Mouse (Mus musculus): ENCODE measurements around the gene Itprip.

The Itprip gene

GRCm38 (mm10) chr19:47915251-47915650, 3.8 kb downstream of the Itprip start:
- peak; percentile 24 to 39 for DNase-seq (ENCODE audit: low spot score in 2 of 2)

GRCm38 (mm10) chr19:47914191-47914590, 4.9 kb downstream of the Itprip start:
- DNase-seq (ENCODE audit: low spot score in 2 of 2) = no peak

GRCm38 (mm10) chr19:47913344-47913743, 5.8 kb downstream of the Itprip start:
- DNase-seq (ENCODE audit: low spot score in 2 of 2) = no peak

GRCm38 (mm10) chr19:47910751-47911150, 8.3 kb downstream of the Itprip start:
- DNase-seq (ENCODE audit: low spot score in 2 of 2) = no peak

DNA sequence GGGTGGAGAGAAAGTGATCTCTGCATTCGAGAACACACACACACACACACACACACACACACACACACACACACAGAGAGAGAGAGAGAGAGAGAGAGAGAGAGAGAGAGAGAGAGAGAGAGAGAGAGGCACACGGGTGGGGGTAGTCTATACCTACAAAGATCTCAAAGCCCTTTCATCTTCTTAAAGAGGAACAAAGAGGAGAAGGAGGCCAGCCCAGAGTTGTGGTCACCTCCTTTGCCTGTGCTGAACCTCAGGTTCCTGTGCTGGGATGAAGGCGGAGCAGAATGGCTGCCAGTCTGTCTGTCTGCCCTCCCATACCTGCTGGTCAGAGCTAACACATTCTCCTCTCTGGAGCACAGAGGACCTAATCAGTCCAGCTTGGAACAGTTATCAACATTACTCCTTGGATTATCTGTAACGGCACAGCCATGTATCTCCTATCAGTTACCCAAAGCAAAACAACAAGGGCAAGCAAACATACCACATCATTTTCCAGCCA, 8.9 kb downstream of the Itprip start:
- DNase-seq (ENCODE audit: low spot score in 2 of 2) = peak; percentile 51 to 59

- peak; percentile 33 to 36 for DNase-seq (ENCODE audit: low spot score in 2 of 2)
Observed at GRCm38 (mm10) chr19:47909387-47910116, 9.5 kb downstream of the Itprip start.

DNA sequence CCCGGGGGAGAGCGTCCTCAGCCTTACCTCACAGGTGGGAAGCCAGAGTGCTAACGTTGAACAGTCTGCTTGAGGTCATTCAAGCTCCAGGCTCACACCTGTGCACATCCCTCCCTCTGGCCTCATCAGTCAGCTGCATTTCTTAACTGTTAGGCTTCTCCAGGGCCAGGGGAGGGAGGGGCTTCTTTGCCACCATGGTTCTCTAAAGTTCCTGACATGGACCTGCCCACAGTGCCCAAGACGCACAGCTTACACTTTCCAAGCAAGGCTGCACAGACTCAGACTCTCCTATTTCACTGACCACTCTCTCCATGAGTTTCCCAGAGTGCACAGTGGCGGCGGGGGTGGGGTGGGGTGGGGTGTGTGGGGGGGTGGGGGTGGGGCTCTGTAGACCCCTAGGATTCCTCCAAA, 10.1 kb downstream of the Itprip start:
- no peak for DNase-seq (ENCODE audit: low spot score in 2 of 2)

GRCm38 (mm10) chr19:47907596-47907995, 11.5 kb downstream of the Itprip start:
- no peak for DNase-seq (ENCODE audit: low spot score in 2 of 2)

- peak; percentile 54 to 75 for DNase-seq (ENCODE audit: low spot score in 2 of 2)
Observed at GRCm38 (mm10) chr19:47905603-47906002, 13.5 kb downstream of the Itprip start.

DNA sequence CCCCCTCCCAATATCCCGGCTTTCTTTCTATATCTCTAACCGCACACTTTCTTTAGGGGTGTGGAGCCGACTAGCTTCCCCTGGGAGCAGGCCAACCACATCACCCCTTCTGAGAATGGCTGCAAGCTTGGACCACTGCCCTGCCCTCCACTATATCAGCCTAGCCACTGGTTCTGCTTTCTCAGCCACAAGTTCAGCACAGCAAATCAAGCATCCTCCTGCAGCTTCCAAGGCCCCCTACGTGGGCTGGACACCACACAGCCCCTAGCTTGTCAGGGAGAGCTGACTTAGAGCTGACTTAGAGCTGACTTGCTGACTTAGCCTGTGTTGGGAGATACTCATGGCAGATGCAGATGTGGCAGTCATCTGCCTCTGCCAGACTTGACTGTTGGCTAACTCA, 14.0 kb downstream of the Itprip start:
- DNase-seq (ENCODE audit: low spot score in 2 of 2) = no peak

DNA sequence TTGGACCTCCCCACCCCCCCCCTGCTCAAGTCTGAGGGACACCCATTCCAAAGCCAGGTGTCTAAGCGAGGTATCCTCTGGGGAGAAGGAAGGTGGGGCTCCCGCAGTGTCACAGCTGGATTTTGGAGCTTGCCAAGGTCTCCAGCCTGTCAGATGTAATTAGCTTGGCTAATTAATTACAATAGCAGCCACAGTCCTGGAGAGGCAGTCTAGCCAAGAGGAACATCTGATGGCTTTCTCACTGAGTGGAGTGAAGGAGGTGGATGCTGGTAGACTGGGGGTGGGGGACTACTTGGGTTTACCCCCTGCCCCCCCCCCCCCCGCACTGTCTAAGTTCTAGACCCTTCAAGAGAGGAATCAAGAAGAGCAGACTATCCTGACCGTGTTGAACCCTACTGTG, 15.4 kb downstream of the Itprip start:
- DNase-seq (ENCODE audit: low spot score in 2 of 2) = no peak

DNA sequence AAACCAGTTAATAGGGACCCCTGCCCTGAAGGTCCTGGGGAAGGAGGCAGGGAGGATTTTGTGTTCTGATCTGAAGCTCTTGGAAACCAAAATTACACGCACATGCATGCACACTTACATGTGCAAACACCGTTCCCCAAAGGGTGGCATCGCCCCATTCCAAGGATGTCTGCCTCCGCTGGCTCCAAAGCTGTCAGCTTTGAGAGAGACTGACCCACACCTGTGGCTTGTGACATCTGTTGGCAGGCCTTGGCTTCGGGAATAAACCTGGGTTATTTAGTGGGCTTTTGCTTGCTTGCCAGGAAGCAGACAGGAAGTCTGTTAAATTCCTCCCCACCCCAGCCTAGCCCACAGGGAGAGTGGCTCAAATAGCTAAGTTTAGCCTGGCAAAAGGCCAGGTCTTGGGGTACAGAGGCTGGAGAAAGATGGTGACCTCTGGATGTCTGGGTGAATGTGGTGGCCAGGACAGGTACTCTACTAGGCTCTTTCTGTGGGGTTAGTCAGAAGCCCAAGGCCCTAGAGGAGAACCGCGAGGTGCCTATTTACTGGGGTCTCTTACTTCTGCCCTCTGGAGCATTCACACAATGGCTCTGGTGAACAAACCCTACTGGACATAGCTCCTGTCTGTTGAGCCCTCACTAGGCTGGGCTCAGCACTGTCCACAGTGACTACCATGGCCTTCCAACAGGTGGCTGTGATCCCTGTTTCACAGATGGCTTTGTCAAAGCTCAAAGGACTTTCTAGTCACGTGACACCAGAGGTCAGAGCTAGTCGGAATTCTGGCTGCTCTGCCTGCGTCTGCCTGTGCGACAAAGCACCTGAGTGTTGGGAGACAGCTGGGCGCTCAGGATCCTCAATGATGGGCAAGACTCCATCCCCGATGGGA, 16.5 kb downstream of the Itprip start:
- DNase-seq (ENCODE audit: low spot score in 2 of 2) = no peak

DNA sequence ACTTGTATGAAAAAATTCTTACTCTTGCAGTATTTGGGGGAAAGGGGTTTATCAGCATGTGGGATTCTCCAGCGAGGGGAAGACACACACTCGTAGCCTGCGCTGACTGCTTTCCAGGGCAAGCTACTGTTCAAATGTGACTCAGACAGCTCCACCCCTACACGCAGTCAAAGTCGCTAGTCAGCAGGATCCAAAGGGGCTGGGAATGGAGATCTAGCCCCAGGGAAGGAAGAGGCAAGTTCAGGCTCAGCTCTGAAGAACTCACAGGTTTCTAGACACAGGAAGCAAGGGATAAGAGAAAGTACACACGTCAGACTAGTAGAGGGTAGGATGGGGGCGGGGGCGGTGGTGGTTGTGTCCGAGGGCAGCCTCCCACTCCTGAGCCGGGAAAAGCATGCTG, 18.5 kb downstream of the Itprip start:
- no peak for DNase-seq (ENCODE audit: low spot score in 2 of 2)

DNA sequence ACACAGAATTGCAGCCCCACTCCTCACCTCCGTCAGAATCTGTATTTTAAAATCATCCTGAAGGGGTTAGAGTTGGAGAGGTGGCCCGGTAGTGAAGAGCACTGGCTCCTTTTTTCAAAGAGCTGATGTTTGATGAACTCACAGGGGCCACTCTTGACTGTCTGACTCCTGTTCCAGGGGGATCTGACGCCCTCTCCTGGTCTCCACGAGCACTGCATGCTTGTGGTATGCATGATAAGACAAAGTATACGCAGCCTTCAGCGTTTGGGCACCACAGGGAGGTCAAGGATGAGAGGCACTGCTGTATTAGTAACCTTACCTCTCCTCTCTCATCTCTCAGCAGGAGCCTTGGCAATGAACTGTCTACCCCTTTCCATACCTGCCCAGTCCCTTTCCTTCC, 19.1 kb downstream of the Itprip start:
- no peak for DNase-seq (ENCODE audit: low spot score in 2 of 2)

GRCm38 (mm10) chr19:47898472-47899079, 20.5 kb downstream of the Itprip start:
- DNase-seq (ENCODE audit: low spot score in 2 of 2) = no peak

DNA sequence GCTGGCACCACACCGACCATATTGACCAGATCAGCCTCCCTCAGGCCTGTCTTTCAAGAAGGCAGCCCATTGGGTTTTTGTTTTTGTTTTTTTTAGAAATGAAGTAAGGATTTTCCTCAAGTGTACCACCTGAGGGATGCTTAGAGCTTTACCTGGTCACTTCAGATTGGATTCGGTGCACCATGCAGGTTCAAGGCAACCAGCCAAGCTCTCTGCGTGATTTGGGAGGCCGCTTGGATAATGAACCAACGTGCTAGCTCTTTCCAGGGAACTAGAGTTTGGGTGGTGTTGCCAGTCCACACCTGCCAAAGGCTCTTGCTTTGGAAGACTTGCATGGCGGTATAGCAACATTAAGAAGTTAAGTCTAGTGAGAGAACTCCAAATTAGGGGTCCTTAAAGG, 26.0 kb downstream of the Itprip start:
- no peak for DNase-seq (ENCODE audit: low spot score in 2 of 2)

DNA sequence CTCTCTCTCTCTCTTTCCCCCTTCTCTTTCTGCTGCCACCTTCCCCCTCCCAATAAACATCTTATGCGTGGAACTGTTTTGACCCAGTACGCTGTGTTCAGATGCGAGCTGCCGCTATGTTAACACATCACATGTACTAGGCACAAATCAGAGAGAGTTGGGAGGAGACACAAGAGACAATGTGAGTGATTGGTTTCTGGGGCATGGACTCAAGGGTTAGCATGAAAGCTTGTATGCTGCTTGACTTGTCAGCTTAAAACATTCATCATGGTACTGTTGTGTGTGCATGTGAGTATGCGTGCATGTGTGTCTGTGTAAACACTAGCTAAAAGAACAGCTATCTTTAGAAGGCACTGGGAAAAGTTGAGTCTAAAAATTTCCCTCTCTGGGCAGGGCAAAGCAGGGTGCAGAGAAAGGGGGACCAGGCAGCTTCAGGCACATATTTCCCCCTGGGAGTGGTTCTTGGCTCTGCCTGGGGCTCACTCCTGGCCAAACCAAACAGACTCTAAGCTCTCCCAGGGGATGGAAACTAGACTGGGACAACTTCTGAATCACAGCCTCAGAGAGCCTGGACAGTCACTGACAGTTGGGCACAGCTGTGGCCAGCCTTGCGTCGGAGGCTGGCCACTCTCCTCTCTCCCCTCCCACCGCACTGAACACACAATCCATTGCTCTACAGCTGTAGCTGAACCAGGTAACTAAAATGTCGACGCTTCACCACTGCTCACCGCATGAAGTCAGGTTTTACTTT, 27.4 kb downstream of the Itprip start:
- DNase-seq (ENCODE audit: low spot score in 2 of 2) = no peak

DNA sequence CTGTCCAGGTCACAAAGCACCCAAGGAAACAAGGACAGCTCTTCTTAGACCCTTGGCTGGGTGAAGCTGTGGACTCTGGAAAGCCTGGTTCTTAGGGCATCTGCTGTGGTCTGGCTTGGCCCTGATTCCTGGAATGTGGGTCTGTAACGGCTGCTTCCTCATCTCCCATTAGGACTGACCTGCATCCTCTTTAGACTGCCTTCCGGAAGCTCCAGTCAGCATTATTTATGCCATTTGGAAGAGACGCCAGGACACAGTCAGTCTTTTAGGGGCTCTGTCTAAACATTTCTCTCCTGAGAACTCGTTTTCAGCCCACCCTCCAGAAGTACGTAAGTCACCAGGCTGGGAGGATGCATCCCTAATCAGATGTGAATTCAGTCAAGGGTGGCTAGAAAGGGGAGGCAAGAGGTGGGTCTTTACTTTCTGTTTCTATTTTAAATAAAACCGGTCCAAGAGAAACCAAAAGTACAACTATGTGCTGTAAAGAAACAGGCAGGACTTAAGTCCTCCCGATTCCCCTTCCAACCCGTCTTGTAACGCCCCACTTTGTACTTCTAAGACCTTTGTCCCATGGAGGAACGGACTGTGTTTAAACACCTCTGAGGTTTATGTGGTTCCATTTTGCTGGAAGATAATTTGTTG, 28.5 kb downstream of the Itprip start:
- peak in 1 of 2 experiments; percentile 26 for DNase-seq (ENCODE audit: low spot score in 2 of 2)

DNA sequence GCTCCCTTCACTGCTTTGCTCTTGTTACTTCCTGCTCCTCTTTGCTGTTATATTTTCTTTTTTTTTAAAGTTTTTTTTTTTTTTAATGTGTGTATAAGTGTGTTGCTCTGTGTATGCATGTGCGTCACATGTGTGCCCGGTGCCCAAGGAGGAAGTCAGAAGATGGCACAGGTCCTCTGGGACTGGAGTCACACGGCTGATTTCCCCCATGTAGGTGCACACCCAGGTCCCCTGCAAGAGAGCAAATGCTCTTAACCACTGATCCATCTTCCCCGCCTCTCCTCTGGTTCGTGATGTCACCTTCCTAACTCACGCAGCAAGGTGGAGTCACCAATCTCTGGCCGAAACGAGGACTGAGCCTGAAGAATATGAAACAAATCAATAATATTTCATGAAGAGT, 31.1 kb downstream of the Itprip start:
- DNase-seq (ENCODE audit: low spot score in 2 of 2) = peak; percentile 86 to 87

GRCm38 (mm10) chr19:47887417-47887816, 31.7 kb downstream of the Itprip start:
- DNase-seq (ENCODE audit: low spot score in 2 of 2) = peak; percentile 71 to 72

GRCm38 (mm10) chr19:47886617-47887016, 32.5 kb downstream of the Itprip start:
- DNase-seq (ENCODE audit: low spot score in 2 of 2) = no peak

Data from spleen, postnatal 36 days (tissue).